Comparison of ENCODE assay signal across 14 mouse cellular contexts in genomic region chr10:127061085-127061484, GRCm38 (mm10). TPM values are rescaled to one million over a fixed set of nuclear protein-coding genes. Genes with fewer than 3 reads are reported as not detected.
DNase-seq lines count a peak whose midpoint lies in the region; ATAC-seq and TF ChIP-seq lines count a peak whose summit lies in the region.
"Had no signal": no experiment of that assay in that cellular context is flagged by ENCODE, and none has a peak within 500 bp of the region (broad histone marks: within the 10 kb centered on the region; RNA-seq: fewer than 3 reads in every experiment).

No protein-coding gene starts in this region.

- 59% methylated on average over 5 of the region's 5 CpGs for WGBS in intestine, embryonic 15.5 days
- WGBS in intestine, embryonic 16.5 days: 51% methylated on average over 5 of the region's 5 CpGs
- WGBS in embryonic facial prominence, embryonic 13.5 days: 31% methylated on average over 5 of the region's 5 CpGs
- WGBS in hindbrain, embryonic 12.5 days: 39% methylated on average over 5 of the region's 5 CpGs
- 18% methylated on average over 5 of the region's 5 CpGs for whole genome bisulfite sequencing in midbrain, postnatal 0 days

- H3K27me3 ChIP-seq in intestine, embryonic 15.5 days (replicated peaks): no peaks in the 10 kb centered on the region
- H3K27me3 ChIP-seq in intestine, embryonic 16.5 days (replicated peaks; ENCODE audit: control insufficient read depth, insufficient read depth, low read length): no peaks in the 10 kb centered on the region
- peaks cover 31% of the 10 kb centered on the region for H3K27me3 ChIP-seq in embryonic facial prominence, embryonic 13.5 days
- H3K27me3 ChIP-seq in hindbrain, embryonic 12.5 days: 0 out of 2 replicates have a peak, but pooled peaks cover 6% of the 10 kb centered on the region
- H3K27me3 ChIP-seq in midbrain, postnatal 0 days (ENCODE audit: insufficient read depth, low read length): no peaks in the 10 kb centered on the region

- peak overlapping the region; percentile 94; the same call in 1 of the 2 replicates for H3K4me2 ChIP-seq in intestine, embryonic 15.5 days (replicated peaks)
- no peak overlapping the region for H3K4me2 ChIP-seq in intestine, embryonic 16.5 days (ENCODE audit: low read depth, low read length)
- H3K4me2 ChIP-seq in embryonic facial prominence, embryonic 13.5 days: no peak overlapping the region
- peak overlapping the region; percentile 94 for H3K4me2 ChIP-seq in hindbrain, embryonic 12.5 days (replicated peaks)
- H3K4me2 ChIP-seq in midbrain, postnatal 0 days (ENCODE audit: low read depth, low read length, poor library complexity, severe bottlenecking): peak overlapping the region; percentile 87

- peaks cover 35% of the 10 kb centered on the region for H3K4me1 ChIP-seq in intestine, embryonic 15.5 days (replicated peaks)
- H3K4me1 ChIP-seq in intestine, embryonic 16.5 days (ENCODE audit: control insufficient read depth, insufficient read depth, low read length): peaks cover 26% of the 10 kb centered on the region
- peaks cover 29% of the 10 kb centered on the region for H3K4me1 ChIP-seq in embryonic facial prominence, embryonic 13.5 days
- H3K4me1 ChIP-seq in hindbrain, embryonic 12.5 days: peaks cover 48% of the 10 kb centered on the region
- H3K4me1 ChIP-seq in midbrain, postnatal 0 days (ENCODE audit: insufficient read depth, low read length): peaks cover 4% of the 10 kb centered on the region; the same call in 1 of the 2 replicates

- H3K9ac ChIP-seq in intestine, embryonic 15.5 days: no peak overlapping the region
- no peak overlapping the region for H3K9ac ChIP-seq in intestine, embryonic 16.5 days (ENCODE audit: low read depth, low read length)
- no peak overlapping the region for H3K9ac ChIP-seq in embryonic facial prominence, embryonic 13.5 days
- peak overlapping the region; percentile 99 for H3K9ac ChIP-seq in hindbrain, embryonic 12.5 days
- H3K9ac ChIP-seq in midbrain, postnatal 0 days (replicated peaks; ENCODE audit: low read length, poor library complexity, severe bottlenecking): peak overlapping the region; percentile 96
- H3K9ac ChIP-seq: liver, embryonic 14.5 days had no signal

- no peak for ATAC-seq in intestine, embryonic 15.5 days
- no peak for ATAC-seq in intestine, embryonic 16.5 days
- ATAC-seq in embryonic facial prominence, embryonic 13.5 days (ENCODE audit: insufficient number of reproducible peaks, insufficient read depth, low FRiP score, low TSS enrichment, low read depth): no peak
- no peak for ATAC-seq in hindbrain, embryonic 12.5 days (ENCODE audit: low FRiP score)
- ATAC-seq in midbrain, postnatal 0 days (ENCODE audit: low FRiP score): no peak
- ATAC-seq: CD4-positive, CD25-positive, alpha-beta regulatory T cell, adult 4 months had no signal

- no peak overlapping the region for H3K27ac ChIP-seq in intestine, embryonic 15.5 days
- no peak overlapping the region for H3K27ac ChIP-seq in intestine, embryonic 16.5 days (ENCODE audit: low read length)
- H3K27ac ChIP-seq in embryonic facial prominence, embryonic 13.5 days: no peak overlapping the region
- peak overlapping the region; percentile 97 for H3K27ac ChIP-seq in hindbrain, embryonic 12.5 days
- peak overlapping the region; percentile 92 for H3K27ac ChIP-seq in midbrain, postnatal 0 days (ENCODE audit: low read depth, low read length)
- H3K27ac ChIP-seq: gastrocnemius, adult 2 months; kidney, postnatal 0 days; liver, embryonic 14.5 days had no signal

- DNase-seq in midbrain, postnatal 0 days (ENCODE audit: low spot score): no peak
- DNase-seq in yolk sac, embryonic 10.5 days (ENCODE audit: low spot score): no peak
- no peak for DNase-seq in kidney, postnatal 14 days
- no peak for DNase-seq in right cerebral cortex, adult 18-20 months
- DNase-seq: cerebellum, postnatal 36 days; gastrocnemius, adult 2 months had no signal

- no peak overlapping the region for H3K4me3 ChIP-seq in intestine, embryonic 15.5 days (replicated peaks)
- no peak overlapping the region for H3K4me3 ChIP-seq in intestine, embryonic 16.5 days (ENCODE audit: low read length)
- peak overlapping the region; percentile 87; the same call in 1 of the 2 replicates for H3K4me3 ChIP-seq in embryonic facial prominence, embryonic 13.5 days
- peak overlapping the region; percentile 94 for H3K4me3 ChIP-seq in hindbrain, embryonic 12.5 days
- H3K4me3 ChIP-seq in midbrain, postnatal 0 days (ENCODE audit: low read depth, low read length): peak overlapping the region; percentile 86

- H3K9me3 ChIP-seq in intestine, embryonic 15.5 days: no peaks in the 10 kb centered on the region
- no peaks in the 10 kb centered on the region for H3K9me3 ChIP-seq in intestine, embryonic 16.5 days (ENCODE audit: control insufficient read depth, low read length)
- no peaks in the 10 kb centered on the region for H3K9me3 ChIP-seq in embryonic facial prominence, embryonic 13.5 days
- H3K9me3 ChIP-seq in hindbrain, embryonic 12.5 days (replicated peaks): no peaks in the 10 kb centered on the region
- no peaks in the 10 kb centered on the region for H3K9me3 ChIP-seq in midbrain, postnatal 0 days (ENCODE audit: low read length)

- TF ChIP-seq CTCF in midbrain, postnatal 0 days (IDR thresholded peaks at IDR 0.05): no peak

- H3K36me3 ChIP-seq in intestine, embryonic 15.5 days: peaks cover 17% of the 10 kb centered on the region
- H3K36me3 ChIP-seq in intestine, embryonic 16.5 days (ENCODE audit: control insufficient read depth, insufficient read depth, low read length): peaks cover 5% of the 10 kb centered on the region
- peaks cover 30% of the 10 kb centered on the region for H3K36me3 ChIP-seq in embryonic facial prominence, embryonic 13.5 days
- H3K36me3 ChIP-seq in hindbrain, embryonic 12.5 days: peaks cover 28% of the 10 kb centered on the region
- peaks cover 27% of the 10 kb centered on the region for H3K36me3 ChIP-seq in midbrain, postnatal 0 days (ENCODE audit: insufficient read depth, low read length)

RNA-seq across cellular contexts. Expression of gene March9, which starts 1.1 kb away (rescaled TPM):
- polyA plus RNA-seq in intestine, embryonic 15.5 days (2015; fragmentation: Nextera tagmentation; extraction: Ambion mirVana): 0.74 and 0.91 TPM in 2 replicates
- polyA plus RNA-seq in intestine, embryonic 16.5 days (2015; fragmentation: Nextera tagmentation; extraction: Ambion mirVana): 0.40 and 0.50 TPM in 2 replicates
- 1.5 and 1.6 TPM in 2 replicates for polyA plus RNA-seq in embryonic facial prominence, embryonic 13.5 days (2015; fragmentation: Nextera tagmentation; extraction: Ambion mirVana)
- polyA plus RNA-seq in hindbrain, embryonic 12.5 days (2016; fragmentation: Nextera tagmentation; extraction: Ambion mirVana): 5.4 and 6.1 TPM in 2 replicates
- 84.0 and 90.0 TPM in 2 replicates for total RNA-seq in midbrain, postnatal 0 days (2014; rRNA removed)
- 8.6 and 9.8 TPM in 2 replicates for polyA plus RNA-seq in midbrain, postnatal 0 days (2015; fragmentation: Nextera tagmentation; extraction: Ambion mirVana)

RNA-seq across cellular contexts. Expression of gene Cdk4, which starts 2.2 kb away (rescaled TPM):
- 1,579 and 1,616 TPM in 2 replicates for polyA plus RNA-seq in intestine, embryonic 15.5 days (2015; fragmentation: Nextera tagmentation; extraction: Ambion mirVana)
- 1,474 and 1,595 TPM in 2 replicates for polyA plus RNA-seq in intestine, embryonic 16.5 days (2015; fragmentation: Nextera tagmentation; extraction: Ambion mirVana)
- 1,992 and 2,100 TPM in 2 replicates for polyA plus RNA-seq in embryonic facial prominence, embryonic 13.5 days (2015; fragmentation: Nextera tagmentation; extraction: Ambion mirVana)
- polyA plus RNA-seq in hindbrain, embryonic 12.5 days (2016; fragmentation: Nextera tagmentation; extraction: Ambion mirVana): 1,725 and 1,814 TPM in 2 replicates
- total RNA-seq in midbrain, postnatal 0 days (2014; rRNA removed): 311 and 365 TPM in 2 replicates
- 364 and 374 TPM in 2 replicates for polyA plus RNA-seq in midbrain, postnatal 0 days (2015; fragmentation: Nextera tagmentation; extraction: Ambion mirVana)

RNA-seq across cellular contexts. Expression of gene Tspan31, which starts 9.0 kb away (rescaled TPM):
- polyA plus RNA-seq in intestine, embryonic 15.5 days (2015; fragmentation: Nextera tagmentation; extraction: Ambion mirVana): 167 and 181 TPM in 2 replicates
- polyA plus RNA-seq in intestine, embryonic 16.5 days (2015; fragmentation: Nextera tagmentation; extraction: Ambion mirVana): 189 and 206 TPM in 2 replicates
- polyA plus RNA-seq in embryonic facial prominence, embryonic 13.5 days (2015; fragmentation: Nextera tagmentation; extraction: Ambion mirVana): 176 and 179 TPM in 2 replicates
- 141 and 148 TPM in 2 replicates for polyA plus RNA-seq in hindbrain, embryonic 12.5 days (2016; fragmentation: Nextera tagmentation; extraction: Ambion mirVana)
- total RNA-seq in midbrain, postnatal 0 days (2014; rRNA removed): 109 and 122 TPM in 2 replicates
- 101 and 104 TPM in 2 replicates for polyA plus RNA-seq in midbrain, postnatal 0 days (2015; fragmentation: Nextera tagmentation; extraction: Ambion mirVana)

RNA-seq across cellular contexts. Expression of gene Cyp27b1, which starts 13.0 kb away (rescaled TPM):
- polyA plus RNA-seq in intestine, embryonic 15.5 days (2015; fragmentation: Nextera tagmentation; extraction: Ambion mirVana): 0.05 and 0.11 TPM in 2 replicates
- 0.05 and 0.11 TPM in 2 replicates for polyA plus RNA-seq in intestine, embryonic 16.5 days (2015; fragmentation: Nextera tagmentation; extraction: Ambion mirVana)
- 0.08 and 0.11 TPM in 2 replicates for polyA plus RNA-seq in embryonic facial prominence, embryonic 13.5 days (2015; fragmentation: Nextera tagmentation; extraction: Ambion mirVana)
- 0.25 TPM in 1 of 2 replicates, not detected in the other for polyA plus RNA-seq in hindbrain, embryonic 12.5 days (2016; fragmentation: Nextera tagmentation; extraction: Ambion mirVana)
- 0.22 TPM in 1 of 2 replicates, not detected in the other for total RNA-seq in midbrain, postnatal 0 days (2014; rRNA removed)
- 0.13 TPM in 1 of 2 replicates, not detected in the other for polyA plus RNA-seq in midbrain, postnatal 0 days (2015; fragmentation: Nextera tagmentation; extraction: Ambion mirVana)
- total RNA-seq: megakaryocyte progenitor cell, adult 5-6 weeks had no signal

RNA-seq across cellular contexts. Expression of gene Agap2, which starts 14.0 kb away (rescaled TPM):
- polyA plus RNA-seq in intestine, embryonic 15.5 days (2015; fragmentation: Nextera tagmentation; extraction: Ambion mirVana): 0.16 and 0.43 TPM in 2 replicates
- 0.05 and 0.21 TPM in 2 replicates for polyA plus RNA-seq in intestine, embryonic 16.5 days (2015; fragmentation: Nextera tagmentation; extraction: Ambion mirVana)
- 0.18 and 0.34 TPM in 2 replicates for polyA plus RNA-seq in embryonic facial prominence, embryonic 13.5 days (2015; fragmentation: Nextera tagmentation; extraction: Ambion mirVana)
- 1.7 and 2.0 TPM in 2 replicates for polyA plus RNA-seq in hindbrain, embryonic 12.5 days (2016; fragmentation: Nextera tagmentation; extraction: Ambion mirVana)
- total RNA-seq in midbrain, postnatal 0 days (2014; rRNA removed): 330 and 343 TPM in 2 replicates
- 5.4 and 6.3 TPM in 2 replicates for polyA plus RNA-seq in midbrain, postnatal 0 days (2015; fragmentation: Nextera tagmentation; extraction: Ambion mirVana)

Comparison
In these comparisons a context has a peak if more than half of its experiments do, and no peak if none do; other contexts are left out.
1. H3K4me2 ChIP-seq: peak in intestine, embryonic 15.5 days (single experiment), hindbrain, embryonic 12.5 days (single experiment) and midbrain, postnatal 0 days (single experiment); none in intestine, embryonic 16.5 days (single experiment) and embryonic facial prominence, embryonic 13.5 days (single experiment).
2. H3K27ac ChIP-seq: peak in hindbrain, embryonic 12.5 days (single experiment) and midbrain, postnatal 0 days (single experiment); none in intestine, embryonic 15.5 days (single experiment), intestine, embryonic 16.5 days (single experiment) and embryonic facial prominence, embryonic 13.5 days (single experiment).
3. H3K4me3 ChIP-seq: peak in embryonic facial prominence, embryonic 13.5 days (single experiment), hindbrain, embryonic 12.5 days (single experiment) and midbrain, postnatal 0 days (single experiment); none in intestine, embryonic 15.5 days (single experiment) and intestine, embryonic 16.5 days (single experiment).
4. H3K9ac ChIP-seq: peak in hindbrain, embryonic 12.5 days (single experiment) and midbrain, postnatal 0 days (single experiment); none in intestine, embryonic 15.5 days (single experiment), intestine, embryonic 16.5 days (single experiment) and embryonic facial prominence, embryonic 13.5 days (single experiment).